Comparison of ENCODE assay signal across 12 mouse cellular contexts in the genomic region with DNA sequence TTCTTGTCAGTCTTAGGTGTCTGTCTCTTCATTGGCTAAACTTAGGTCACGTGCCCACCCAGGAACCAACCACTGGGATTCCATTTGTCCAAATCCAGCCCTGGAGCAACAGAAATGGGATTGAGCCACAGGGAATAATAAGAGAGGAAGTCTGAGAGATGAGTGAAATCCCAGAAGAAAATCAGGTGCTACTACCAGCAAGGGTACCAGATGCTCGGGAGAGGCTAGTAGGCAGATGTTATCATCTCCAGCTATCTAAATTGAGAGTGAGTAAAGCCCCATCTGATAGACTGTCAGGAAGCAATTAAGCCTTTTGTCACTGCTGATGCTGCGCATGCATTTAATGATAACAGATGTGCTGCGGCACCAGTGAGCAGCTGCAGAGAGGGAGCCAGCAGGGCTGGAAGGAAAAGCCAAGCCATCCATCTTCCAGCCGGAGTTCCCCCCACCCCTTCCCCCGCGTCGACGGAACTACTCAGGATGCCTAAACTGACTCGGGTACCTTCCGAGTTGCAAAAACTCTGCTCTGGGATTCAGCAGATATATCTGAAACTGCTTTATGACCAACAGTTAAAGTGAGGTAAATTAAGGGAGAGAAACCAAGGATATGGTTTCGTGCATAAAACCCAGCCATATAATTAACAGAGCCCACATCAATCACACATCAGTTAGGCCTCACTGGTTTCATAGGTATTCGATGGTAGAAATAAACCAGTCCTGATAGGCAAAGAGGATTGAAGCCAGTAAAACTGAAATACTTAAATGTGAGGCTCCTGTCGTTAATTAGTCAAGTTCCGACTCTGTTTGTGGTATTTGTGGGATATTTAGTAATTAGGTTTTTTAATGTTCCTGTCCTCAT. TPM values are rescaled to one million over a fixed set of nuclear protein-coding genes. Genes with fewer than 3 reads are reported as not detected.
DNase-seq lines count a peak whose midpoint lies in the region; ATAC-seq and TF ChIP-seq lines count a peak whose summit lies in the region.
"Had no signal": no experiment of that assay in that cellular context is flagged by ENCODE, and none has a peak within 500 bp of the region (broad histone marks: within the 10 kb centered on the region; RNA-seq: fewer than 3 reads in every experiment).

No protein-coding gene starts in this region.

- no peak for TF ChIP-seq CTCF in brain, embryonic 14.5 days (IDR thresholded peaks at IDR 0.05; ENCODE audit: borderline replicate concordance, extremely low read depth, insufficient read depth, insufficient read length)
- TF ChIP-seq CTCF in liver, postnatal 0 days (IDR thresholded peaks at IDR 0.05; ENCODE audit: low read depth) = no peak

- WGBS in embryonic facial prominence, embryonic 10.5 days = 59% methylated on average over 15 of the region's 15 CpGs
- WGBS in hindbrain, embryonic 14.5 days = 31% methylated on average over 15 of the region's 15 CpGs
- 53% methylated on average over 15 of the region's 15 CpGs for WGBS in midbrain, embryonic 15.5 days
- 40% methylated on average over 15 of the region's 15 CpGs for WGBS in liver, postnatal 0 days (ENCODE audit: insufficient replicate concordance)

- no peak overlapping the region for H3K27ac ChIP-seq in embryonic facial prominence, embryonic 10.5 days (replicated peaks)
- H3K27ac ChIP-seq in hindbrain, embryonic 14.5 days = peak overlapping the region; percentile 71
- H3K27ac ChIP-seq in midbrain, embryonic 15.5 days = peak overlapping the region; percentile 14; the same call in 1 of the 2 replicates
- H3K27ac ChIP-seq in liver, postnatal 0 days (ENCODE audit: low read depth) = no peak overlapping the region
- H3K27ac ChIP-seq: lung, embryonic 15.5 days had no signal

- peak overlapping the region; percentile 41 for H3K4me2 ChIP-seq in hindbrain, embryonic 14.5 days (replicated peaks)
- peak overlapping the region; percentile 25 for H3K4me2 ChIP-seq in midbrain, embryonic 15.5 days
- H3K4me2 ChIP-seq in liver, postnatal 0 days (ENCODE audit: low read depth, low read length) = no peak overlapping the region
- H3K4me2 ChIP-seq: lung, embryonic 15.5 days had no signal

- no peaks in the 10 kb centered on the region for H3K9me3 ChIP-seq in embryonic facial prominence, embryonic 10.5 days
- no peaks in the 10 kb centered on the region for H3K9me3 ChIP-seq in hindbrain, embryonic 14.5 days (ENCODE audit: control insufficient read depth, low read length)
- no peaks in the 10 kb centered on the region for H3K9me3 ChIP-seq in midbrain, embryonic 15.5 days
- H3K9me3 ChIP-seq in liver, postnatal 0 days (ENCODE audit: low read length) = no peaks in the 10 kb centered on the region
- H3K9me3 ChIP-seq: lung, embryonic 15.5 days had no signal

- peak; percentile 83 for DNase-seq in brain, embryonic 14.5 days (ENCODE audit: low read depth)
- peak; percentile 52 for DNase-seq in embryonic facial prominence, embryonic 10.5 days (ENCODE audit: low spot score)
- peak; percentile 61 for DNase-seq in hindbrain, embryonic 14.5 days (ENCODE audit: low spot score)
- no peak for DNase-seq in liver, postnatal 0 days
- no peak for DNase-seq in cerebellum, adult 11 months
- no peak for DNase-seq in ovary, adult 18-20 months (ENCODE audit: low spot score)
- DNase-seq: adrenal gland, adult 8-10 months; cerebellum, postnatal 36 days; heart, postnatal 10 days; layer of hippocampus, adult 9-11 months had no signal

- peak overlapping the region; percentile 24; the same call in 1 of the 2 replicates for H3K9ac ChIP-seq in hindbrain, embryonic 14.5 days
- no peak overlapping the region for H3K9ac ChIP-seq in midbrain, embryonic 15.5 days
- H3K9ac ChIP-seq in liver, postnatal 0 days (replicated peaks) = no peak overlapping the region
- H3K9ac ChIP-seq: lung, embryonic 15.5 days had no signal

- TF ChIP-seq EP300 in liver, postnatal 0 days (IDR thresholded peaks at IDR 0.05; ENCODE audit: low read depth) = no peak

- H3K27me3 ChIP-seq in embryonic facial prominence, embryonic 10.5 days (replicated peaks; ENCODE audit: low read depth, poor library complexity, severe bottlenecking) = no peaks in the 10 kb centered on the region
- H3K27me3 ChIP-seq in hindbrain, embryonic 14.5 days (ENCODE audit: control insufficient read depth, insufficient read depth, low read length) = no peaks in the 10 kb centered on the region
- no peaks in the 10 kb centered on the region for H3K27me3 ChIP-seq in midbrain, embryonic 15.5 days (replicated peaks)
- H3K27me3 ChIP-seq in liver, postnatal 0 days (ENCODE audit: insufficient read depth, low read length) = no peaks in the 10 kb centered on the region
- H3K27me3 ChIP-seq: lung, embryonic 15.5 days had no signal

- no peaks in the 10 kb centered on the region for H3K36me3 ChIP-seq in embryonic facial prominence, embryonic 10.5 days (replicated peaks)
- no peaks in the 10 kb centered on the region for H3K36me3 ChIP-seq in hindbrain, embryonic 14.5 days (replicated peaks; ENCODE audit: control insufficient read depth, insufficient read depth)
- no peaks in the 10 kb centered on the region for H3K36me3 ChIP-seq in midbrain, embryonic 15.5 days (replicated peaks)
- no peaks in the 10 kb centered on the region for H3K36me3 ChIP-seq in liver, postnatal 0 days (replicated peaks; ENCODE audit: insufficient read depth, low read length)
- H3K36me3 ChIP-seq: lung, embryonic 15.5 days had no signal

- no peak overlapping the region for H3K4me3 ChIP-seq in embryonic facial prominence, embryonic 10.5 days
- H3K4me3 ChIP-seq in hindbrain, embryonic 14.5 days (replicated peaks; ENCODE audit: low read length) = peak overlapping the region; percentile 2; the same call in 1 of the 2 replicates
- 0 out of 2 replicates have a peak overlapping the region, but pooled peaks have one; percentile 6 for H3K4me3 ChIP-seq in midbrain, embryonic 15.5 days
- H3K4me3 ChIP-seq in liver, postnatal 0 days (ENCODE audit: low read depth, low read length) = no peak overlapping the region
- H3K4me3 ChIP-seq: lung, embryonic 15.5 days had no signal

- ATAC-seq in hindbrain, embryonic 14.5 days (ENCODE audit: low FRiP score) = peak; percentile 93
- ATAC-seq in midbrain, embryonic 15.5 days (replicated peaks) = peak; percentile 78
- ATAC-seq in liver, postnatal 0 days = no peak

- peaks cover 7% of the 10 kb centered on the region; the same call in 1 of the 2 replicates for H3K4me1 ChIP-seq in embryonic facial prominence, embryonic 10.5 days
- H3K4me1 ChIP-seq in hindbrain, embryonic 14.5 days (replicated peaks; ENCODE audit: control insufficient read depth, insufficient read depth, low read length) = 0 out of 2 replicates have a peak, but pooled peaks cover 5% of the 10 kb centered on the region
- H3K4me1 ChIP-seq in midbrain, embryonic 15.5 days = no peaks in the 10 kb centered on the region
- no peaks in the 10 kb centered on the region for H3K4me1 ChIP-seq in liver, postnatal 0 days (ENCODE audit: insufficient read depth)
- H3K4me1 ChIP-seq: lung, embryonic 15.5 days had no signal

- TF ChIP-seq POLR2A in brain, embryonic 14.5 days (IDR thresholded peaks at IDR 0.05; ENCODE audit: borderline replicate concordance, extremely low read depth, insufficient read depth, insufficient read length, poor library complexity, severe bottlenecking) = no peak

RNA-seq across cellular contexts. Expression of a gene that starts 53.1 kb away (rescaled TPM):
- 26.1 and 43.3 TPM in 2 replicates for polyA plus RNA-seq in brain, embryonic 14.5 days (2012; rRNA removed)
- polyA plus RNA-seq in embryonic facial prominence, embryonic 10.5 days (2016; fragmentation: Nextera tagmentation; extraction: Ambion mirVana) = 2.4 and 2.9 TPM in 2 replicates
- polyA plus RNA-seq in hindbrain, embryonic 14.5 days (2014; fragmentation: Nextera tagmentation; extraction: Ambion mirVana) = 13.4 and 15.3 TPM in 2 replicates
- 15.3 and 15.9 TPM in 2 replicates for polyA plus RNA-seq in midbrain, embryonic 15.5 days (2015; fragmentation: Nextera tagmentation; extraction: Ambion mirVana)
- 0.07 TPM in 2 replicates for polyA plus RNA-seq in liver, postnatal 0 days (2015; fragmentation: Nextera tagmentation; extraction: Ambion mirVana)

Comparison
In these comparisons a context has a peak if more than half of its experiments do, and no peak if none do; other contexts are left out.
1. DNase-seq: peak in brain, embryonic 14.5 days (single experiment), embryonic facial prominence, embryonic 10.5 days (single experiment) and hindbrain, embryonic 14.5 days (single experiment); none in liver, postnatal 0 days (single experiment), cerebellum, adult 11 months (single experiment) and ovary, adult 18-20 months (single experiment).
2. H3K27ac ChIP-seq: peak in hindbrain, embryonic 14.5 days (single experiment) and midbrain, embryonic 15.5 days (single experiment); none in embryonic facial prominence, embryonic 10.5 days (single experiment) and liver, postnatal 0 days (single experiment).
3. H3K4me3 ChIP-seq: peak in hindbrain, embryonic 14.5 days (single experiment) and midbrain, embryonic 15.5 days (single experiment); none in embryonic facial prominence, embryonic 10.5 days (single experiment) and liver, postnatal 0 days (single experiment).